Mouse (Mus musculus) spleen, postnatal 36 days (tissue): ENCODE results near the gene Gm10985.

Experiments used
- DNase-seq, 2 experiments: peaks; one replicate each; pipeline ENCODE4 v3.0.0; 2022; ENCODE audit warnings: low spot score in 2 of 2, mixed read lengths in 1 of 2

Gm10985 gene

GRCm38 (mm10) chr3:53844786-53845185 lies at the start of gene Gm10985:
Gm10985 (plus strand) TSS chr3:53845086.
- DNase-seq = no peak

- no peak for DNase-seq
Observed at GRCm38 (mm10) chr3:53796933-53797332, 48.0 kb upstream of the Gm10985 start.

GRCm38 (mm10) chr3:53799671-53800070 lies 45.2 kb upstream of the Gm10985 start:
- DNase-seq = no peak

DNA sequence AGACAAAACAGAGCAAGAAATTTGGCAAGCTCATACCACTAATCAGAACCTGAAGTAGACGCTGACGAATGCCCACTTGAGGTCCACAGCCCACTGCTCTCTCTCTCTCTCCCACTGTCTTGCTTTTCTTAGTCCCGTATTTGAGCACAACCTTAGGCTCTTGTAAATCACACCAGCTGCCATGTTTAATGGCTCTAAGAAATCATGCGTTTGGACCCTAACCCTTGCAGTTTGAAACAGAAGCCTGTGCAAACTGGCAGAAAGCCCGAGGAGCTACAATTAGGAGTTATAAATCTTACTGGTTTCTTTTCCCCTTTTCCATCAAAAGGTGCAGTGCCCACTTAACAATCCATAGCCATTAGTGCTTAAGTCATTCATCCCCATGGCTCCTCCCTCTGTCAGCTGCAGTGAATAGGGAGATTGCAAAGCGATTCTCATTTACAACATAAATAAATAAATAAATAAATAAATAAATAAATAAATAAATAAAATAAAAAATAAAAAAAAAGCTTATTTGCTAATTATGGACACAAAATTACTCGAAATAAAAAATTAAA lies 31.4 kb upstream of the Gm10985 start:
- no peak for DNase-seq

DNA sequence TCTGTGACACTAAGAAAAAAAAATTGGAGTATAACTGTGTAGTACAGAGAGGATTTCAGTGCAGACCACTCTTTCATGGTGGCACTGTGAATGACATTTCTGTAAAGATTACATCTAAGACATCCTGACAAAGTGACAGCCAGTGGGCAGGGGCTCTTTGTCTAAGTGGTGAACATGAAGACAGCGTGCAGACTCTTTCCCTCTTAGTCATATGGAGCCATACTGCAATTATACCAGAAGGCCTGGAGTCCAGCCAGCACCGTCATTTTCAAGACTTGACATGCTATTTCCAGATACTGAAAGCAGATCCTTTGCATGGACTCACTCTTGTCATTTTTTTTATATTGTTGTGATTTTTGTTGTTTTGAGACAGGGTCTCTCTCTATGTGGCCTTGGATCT lies 10.6 kb upstream of the Gm10985 start:
- no peak for DNase-seq

GRCm38 (mm10) chr3:53846206-53846928 lies 1.5 kb downstream of the Gm10985 start:
- no peak for DNase-seq

DNA sequence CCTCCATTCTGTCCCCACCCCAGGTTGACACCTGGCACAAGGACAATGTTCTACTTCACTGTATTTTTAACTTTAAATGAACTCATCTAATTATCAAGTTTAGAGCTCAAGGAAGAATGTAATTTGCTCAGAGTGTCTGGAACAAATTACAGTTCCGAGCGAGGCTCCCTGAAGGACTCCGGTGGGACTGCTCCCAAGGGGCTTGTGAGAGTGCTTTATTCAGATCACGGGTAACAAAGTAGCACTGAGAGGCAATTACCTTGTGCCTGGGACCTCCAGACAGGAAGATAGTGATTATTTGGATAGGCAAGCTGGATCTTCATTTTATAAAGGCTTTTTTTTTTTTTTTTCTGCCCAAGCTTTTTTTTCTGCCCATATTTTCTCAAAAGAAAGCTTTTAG lies 2.8 kb downstream of the Gm10985 start:
- no peak for DNase-seq

DNA sequence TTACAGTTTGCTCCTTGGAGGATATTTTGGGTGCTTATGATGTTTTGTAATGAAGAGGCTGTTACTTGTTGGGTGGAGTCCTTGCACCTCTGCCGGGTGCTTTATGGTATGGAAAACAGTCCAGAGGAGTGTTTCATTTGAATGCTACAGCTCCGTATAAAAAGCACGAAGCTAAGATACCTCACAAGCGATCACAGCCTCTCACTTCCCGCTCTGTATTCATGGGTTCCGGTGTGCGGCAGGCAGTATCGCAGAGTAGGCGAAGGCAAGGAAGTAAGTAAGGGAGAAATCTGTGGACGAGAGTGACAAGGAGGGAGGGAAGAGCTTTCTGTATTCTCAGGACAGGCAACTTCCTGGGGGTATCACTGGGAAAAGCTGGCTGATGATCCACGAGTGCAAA lies 3.4 kb downstream of the Gm10985 start:
- DNase-seq = no peak

GRCm38 (mm10) chr3:53854261-53854660 lies 9.4 kb downstream of the Gm10985 start:
- DNase-seq = no peak

DNA sequence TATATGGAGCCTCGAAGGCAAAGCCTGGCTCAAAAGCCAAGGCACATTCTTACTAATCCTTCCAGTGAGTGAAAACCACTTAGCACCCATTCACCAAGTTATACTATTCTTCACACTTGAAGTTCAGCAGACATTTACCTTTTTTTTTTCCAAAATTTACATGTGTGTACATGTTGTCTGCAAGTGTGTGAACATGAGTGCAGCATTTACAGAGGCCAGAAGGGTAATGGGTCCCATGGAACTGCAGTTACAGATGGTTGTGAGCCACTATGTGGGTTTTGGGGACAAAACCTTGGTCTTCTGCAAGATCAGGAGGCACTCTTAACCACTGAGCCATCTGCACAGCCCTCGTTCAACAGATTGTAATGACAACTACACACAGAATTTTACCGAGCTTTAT lies 9.9 kb downstream of the Gm10985 start:
- no peak for DNase-seq

GRCm38 (mm10) chr3:53863383-53864220 lies 18.7 kb downstream of the Gm10985 start, which contains the start of gene Ufm1:
Ufm1 (minus strand) TSS chr3:53863830.
- peak; percentile 95 for DNase-seq

DNA sequence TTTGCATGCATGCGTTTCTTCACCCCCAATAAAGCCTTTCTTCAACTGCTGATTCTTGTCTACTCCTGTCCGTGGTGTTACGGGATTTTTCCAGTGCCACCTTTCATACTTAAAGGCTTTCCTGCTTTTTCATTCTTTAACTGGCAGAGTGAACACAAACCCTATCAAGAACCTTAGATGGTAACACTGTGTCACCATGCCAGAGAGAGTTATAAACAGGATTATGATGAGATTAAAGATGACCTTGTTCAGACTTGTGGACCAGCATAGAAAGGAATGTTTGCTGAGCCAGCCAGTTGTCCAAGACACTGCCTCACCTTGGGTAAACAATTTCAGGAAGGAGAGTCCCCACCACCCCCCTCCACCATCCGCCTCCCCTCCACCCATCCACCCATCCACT lies 23.3 kb downstream of the Gm10985 start:
- DNase-seq = no peak

DNA sequence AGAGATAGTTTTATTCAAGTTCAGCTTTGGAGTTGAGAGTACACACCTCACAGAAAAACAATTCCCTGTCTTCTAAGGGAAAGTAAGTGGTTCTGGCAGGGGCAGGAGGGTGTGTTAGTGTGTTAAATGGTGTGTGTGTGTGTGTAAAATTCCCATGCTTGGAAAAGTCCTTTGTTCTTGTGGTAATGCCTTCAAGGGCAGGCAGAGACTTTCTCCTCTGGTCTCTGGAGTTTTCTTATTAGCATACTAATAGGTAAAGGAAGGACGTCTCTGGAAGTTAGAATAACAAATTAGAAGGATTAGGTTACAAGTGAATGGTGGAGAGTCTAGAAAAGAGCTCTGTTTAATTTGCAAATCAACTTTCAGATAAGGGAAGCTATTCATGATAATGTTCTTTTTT lies 24.4 kb downstream of the Gm10985 start:
- no peak for DNase-seq

- no peak for DNase-seq
Observed at GRCm38 (mm10) chr3:53870482-53870881, 25.6 kb downstream of the Gm10985 start.

- DNase-seq = no peak
Observed at GRCm38 (mm10) chr3:53871596-53871995, 26.7 kb downstream of the Gm10985 start.

DNA sequence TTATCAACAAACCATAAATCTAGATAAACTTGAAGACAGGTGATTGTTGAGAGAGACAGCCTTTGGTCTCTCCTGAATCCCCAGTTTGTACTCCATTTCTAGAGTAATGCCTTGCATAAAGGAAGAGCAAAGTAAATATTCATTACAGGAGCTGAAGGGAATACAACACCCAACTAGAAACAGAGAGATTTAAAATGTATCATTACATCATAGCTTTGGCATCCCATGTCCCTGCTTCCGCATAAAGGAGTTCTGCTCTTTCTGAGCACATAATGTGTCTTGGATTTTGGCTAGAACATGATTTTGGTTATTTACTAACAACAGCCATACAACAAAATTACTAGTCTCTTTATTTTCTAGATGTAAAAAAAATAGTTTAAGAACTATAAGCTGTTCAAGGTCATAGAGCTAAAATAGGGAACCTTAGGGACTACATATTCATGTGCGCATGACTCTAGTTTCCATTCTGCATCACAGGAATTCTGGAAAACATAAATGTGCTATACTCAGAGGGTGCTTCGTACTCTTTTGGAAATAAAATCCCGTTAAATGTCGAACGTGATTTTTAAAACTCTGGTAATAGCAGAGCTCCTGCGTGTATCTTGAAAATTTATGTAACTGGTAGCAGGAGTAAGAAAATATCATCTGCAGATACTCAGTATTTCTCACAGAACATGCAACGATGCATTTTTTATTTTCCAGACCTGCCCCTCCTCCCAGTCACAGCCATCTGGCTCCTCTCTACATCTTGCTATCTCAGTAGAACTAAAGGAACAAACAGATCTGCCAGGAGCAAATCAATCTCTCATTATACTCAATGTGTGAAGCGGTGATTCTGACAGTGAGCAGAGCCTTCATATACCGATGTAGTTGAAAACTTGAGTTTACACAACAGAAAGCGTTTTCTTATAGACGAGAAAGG lies 46.0 kb downstream of the Gm10985 start:
- no peak for DNase-seq
